Mouse (Mus musculus) hindbrain, embryonic 11.5 days (tissue): ENCODE measurements around the gene Gpr162. TPM values are rescaled to one million over a fixed set of nuclear protein-coding genes. Genes with fewer than 3 reads are reported as not detected.

ENCODE experiments used
- ATAC-seq: fragments of 200-750 bp; cut with Nextera tagmentation; 2 replicates; pipeline ENCODE4 v1.8.0; 2017; ENCODE audit warnings: mild to moderate bottlenecking, moderate TSS enrichment, moderate library complexity; ENCODE audit not compliant: low FRiP score
- DNase-seq: peaks from one replicate; pipeline ENCODE4 v3.0.0-alpha.2; 2015; ENCODE audit warnings: low spot score
- H3K27ac ChIP-seq: fragments of 300-500 bp; sonication (generic); 2 replicates; pipeline ENCODE4 v1.5.1; 2014; ENCODE audit warnings: mild to moderate bottlenecking, low read depth, low read length
- H3K27me3 ChIP-seq: fragments of 300-500 bp; sonication (generic); 2 replicates; pipeline ENCODE4 v1.6.1; 2014; ENCODE audit warnings: mild to moderate bottlenecking, low read length, moderate library complexity, mixed read lengths; ENCODE audit not compliant: control insufficient read depth, insufficient read depth
- H3K36me3 ChIP-seq: fragments of 300-500 bp; sonication (generic); 2 replicates; pipeline ENCODE4 v1.6.1; 2014; ENCODE audit warnings: mild to moderate bottlenecking, low read length, moderate library complexity, mixed read lengths; ENCODE audit not compliant: control insufficient read depth, insufficient read depth
- H3K4me1 ChIP-seq: fragments of 300-500 bp; sonication (generic); replicated peaks from 2 replicates; pipeline ENCODE4 v1.6.1; 2014; ENCODE audit warnings: low read length, mixed read lengths; ENCODE audit not compliant: control insufficient read depth, insufficient read depth
- H3K4me2 ChIP-seq: fragments of 300-500 bp; sonication (generic); replicated peaks from 2 replicates; pipeline ENCODE4 v1.6.1; 2014; ENCODE audit warnings: mild to moderate bottlenecking, low read depth, low read length
- H3K4me3 ChIP-seq: fragments of 300-500 bp; sonication (generic); 2 replicates; pipeline ENCODE4 v1.5.1; 2014; ENCODE audit warnings: low read depth, low read length
- H3K9ac ChIP-seq: fragments of 300-500 bp; sonication (generic); 2 replicates; pipeline ENCODE4 v1.6.1; 2014; ENCODE audit warnings: low read depth, low read length
- H3K9me3 ChIP-seq: fragments of 300-500 bp; sonication (generic); 2 replicates; pipeline ENCODE4 v1.6.1; 2016; ENCODE audit warnings: low read length; ENCODE audit not compliant: control insufficient read depth
- WGBS: fragments of 180-500 bp; shearing (Covaris S2); extraction: QIAGEN DNeasy Blood & Tissue Kit; methylation state at CpG from one replicate; pipeline ENCODE4 v1.1.7; 2014; 5-methylcytosine and 5-hydroxymethylcytosine counted together
- polyA plus RNA-seq: library from polyadenylated mRNA; unstranded; fragments of >200 nt; fragmentation: Nextera tagmentation; extraction: Ambion mirVana; gene quantifications from 2 replicates; pipeline ENCODE4 v1.2.1, GENCODE M21; 2014

The Gpr162 gene
- polyA plus RNA-seq, 1 experiment from 2014 or later: 1.9 TPM

- WGBS: 90% methylated on average over 9 of the region's 9 CpGs
- Histone ChIP-seq H3K4me1 (no peaks in the 10 kb centered on the region), H3K36me3 (no peaks in the 10 kb centered on the region), H3K9ac (no peak within 1 kb of the TSS), H3K9me3 (no peaks in the 10 kb centered on the region), H3K27me3 (no peaks in the 10 kb centered on the region), H3K27ac (no peak within 1 kb of the TSS), H3K4me3 (no peak within 1 kb of the TSS), H3K4me2 (no peak within 1 kb of the TSS)
- ATAC-seq (no peak), DNase-seq (no peak)
These were observed 24.2 kb upstream of the Gpr162 start, which contains the start of gene Cd4 for GRCm38 (mm10) chr6:124887986-124888385. TSS of gene Cd4 (minus strand) at chr6:124888221.

DNA sequence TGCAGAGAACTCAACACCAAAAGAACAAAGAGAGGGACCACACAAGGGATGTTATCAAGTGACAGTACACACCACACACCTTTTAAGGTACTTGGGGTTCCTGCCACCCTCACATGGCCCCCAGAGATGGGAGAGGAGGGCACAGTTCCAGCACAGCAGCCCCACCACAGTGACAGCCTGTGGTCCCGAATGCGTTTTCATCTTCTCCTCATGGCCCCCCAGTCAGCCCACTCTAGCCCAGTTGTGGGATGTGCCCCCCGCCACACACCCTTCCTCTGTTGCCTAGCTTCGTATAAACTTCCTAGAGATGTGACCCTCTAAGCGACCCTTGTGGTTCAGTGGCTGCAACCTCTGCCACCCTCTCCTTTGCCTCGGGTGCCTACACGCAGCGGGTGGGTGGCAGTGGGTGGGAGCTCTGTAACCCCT, 22.2 kb upstream of the Gpr162 start:
- no peaks in the 10 kb centered on the region for H3K9me3 ChIP-seq
- no peak overlapping the region for H3K4me3 ChIP-seq
- DNase-seq (no peak), ATAC-seq (no peak)
- WGBS: 87% methylated on average over 8 of the region's 8 CpGs
- H3K27ac ChIP-seq: no peak overlapping the region
- H3K4me2 ChIP-seq: no peak overlapping the region
- no peaks in the 10 kb centered on the region for H3K27me3 ChIP-seq
- no peaks in the 10 kb centered on the region for H3K4me1 ChIP-seq
- H3K36me3 ChIP-seq: no peaks in the 10 kb centered on the region
- no peak overlapping the region for H3K9ac ChIP-seq

GRCm38 (mm10) chr6:124884714-124885500, 21.1 kb upstream of the Gpr162 start:
- no peak overlapping the region for H3K4me2 ChIP-seq
- no peaks in the 10 kb centered on the region for H3K27me3 ChIP-seq
- WGBS: 75% methylated on average over 10 of the region's 10 CpGs
- no peak overlapping the region for H3K9ac ChIP-seq
- no peak overlapping the region for H3K4me3 ChIP-seq
- H3K9me3 ChIP-seq: no peaks in the 10 kb centered on the region
- no peaks in the 10 kb centered on the region for H3K36me3 ChIP-seq
- no peak for DNase-seq
- no peak overlapping the region for H3K27ac ChIP-seq
- H3K4me1 ChIP-seq: no peaks in the 10 kb centered on the region
- no peak for ATAC-seq

DNA sequence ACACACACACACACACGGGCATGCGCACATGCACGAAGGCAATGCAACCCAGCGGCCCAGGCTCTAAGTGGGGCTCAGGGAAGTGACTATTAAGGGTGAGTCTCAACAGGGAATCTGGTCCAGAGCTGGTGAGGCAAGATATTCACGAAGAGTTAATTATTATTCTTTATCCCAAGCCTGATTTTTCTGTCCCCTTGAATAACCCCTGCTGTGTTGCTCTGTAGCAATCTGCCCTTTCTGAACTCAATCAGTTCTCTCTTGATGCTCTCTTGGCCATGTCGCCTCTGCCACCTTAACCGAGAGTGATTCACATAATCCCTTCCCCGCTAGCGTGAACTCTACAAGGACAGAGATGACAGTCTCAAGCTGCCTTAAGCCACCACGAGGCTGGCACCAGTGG, 19.6 kb upstream of the Gpr162 start:
- Histone ChIP-seq H3K4me3 (no peak overlapping the region), H3K36me3 (no peaks in the 10 kb centered on the region), H3K4me1 (no peaks in the 10 kb centered on the region), H3K27me3 (no peaks in the 10 kb centered on the region), H3K9ac (no peak overlapping the region), H3K4me2 (no peak overlapping the region), H3K27ac (no peak overlapping the region), H3K9me3 (no peaks in the 10 kb centered on the region)
- no peak for ATAC-seq
- DNase-seq: no peak
- 80% methylated on average over 10 of the region's 10 CpGs for WGBS

- Histone ChIP-seq H3K9ac (no peak overlapping the region), H3K4me1 (no peaks in the 10 kb centered on the region), H3K27me3 (no peaks in the 10 kb centered on the region), H3K27ac (no peak overlapping the region), H3K4me2 (no peak overlapping the region), H3K4me3 (no peak overlapping the region), H3K9me3 (no peaks in the 10 kb centered on the region), H3K36me3 (no peaks in the 10 kb centered on the region)
- 96% methylated on average over 9 of the region's 9 CpGs for WGBS
- ATAC-seq (no peak), DNase-seq (no peak)
These were observed 18.0 kb upstream of the Gpr162 start for GRCm38 (mm10) chr6:124881821-124882220.

- Histone ChIP-seq H3K9ac (no peak overlapping the region), H3K9me3 (no peaks in the 10 kb centered on the region), H3K27ac (no peak overlapping the region), H3K4me3 (no peak overlapping the region), H3K4me2 (no peak overlapping the region), H3K36me3 (no peaks in the 10 kb centered on the region), H3K27me3 (no peaks in the 10 kb centered on the region), H3K4me1 (no peaks in the 10 kb centered on the region)
- no peak for ATAC-seq
- no peak for DNase-seq
- 45% methylated on average over 6 of the region's 6 CpGs for WGBS
These were observed 15.6 kb upstream of the Gpr162 start for GRCm38 (mm10) chr6:124879390-124879789.

DNA sequence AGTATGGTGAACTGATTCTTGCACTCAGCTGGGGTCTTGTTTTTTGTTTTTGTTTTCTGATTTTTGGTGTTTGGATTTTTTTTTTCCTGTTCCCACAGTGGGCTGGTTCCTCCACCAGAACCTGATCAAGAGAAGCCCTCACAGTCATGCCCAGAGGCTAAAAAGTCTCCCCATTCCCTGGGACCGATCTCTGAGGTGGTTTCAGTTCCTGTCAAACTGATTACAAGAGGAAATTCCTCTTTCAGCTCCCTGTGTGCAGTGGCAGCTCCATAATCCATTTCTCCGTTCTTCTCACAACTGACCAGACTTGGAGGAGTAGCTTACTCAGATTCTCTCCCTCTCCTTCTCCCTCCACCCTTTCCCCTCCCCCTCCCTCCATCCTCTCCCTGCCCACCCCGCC, 10.6 kb upstream of the Gpr162 start:
- H3K9ac ChIP-seq: no peak overlapping the region
- H3K36me3 ChIP-seq: no peaks in the 10 kb centered on the region
- 76% methylated on average over 2 of the region's 3 CpGs for WGBS
- H3K4me1 ChIP-seq: no peaks in the 10 kb centered on the region
- DNase-seq (no peak), ATAC-seq (no peak)
- H3K4me2 ChIP-seq: no peak overlapping the region
- no peak overlapping the region for H3K4me3 ChIP-seq
- H3K27ac ChIP-seq: no peak overlapping the region
- H3K9me3 ChIP-seq: no peaks in the 10 kb centered on the region
- no peaks in the 10 kb centered on the region for H3K27me3 ChIP-seq

DNA sequence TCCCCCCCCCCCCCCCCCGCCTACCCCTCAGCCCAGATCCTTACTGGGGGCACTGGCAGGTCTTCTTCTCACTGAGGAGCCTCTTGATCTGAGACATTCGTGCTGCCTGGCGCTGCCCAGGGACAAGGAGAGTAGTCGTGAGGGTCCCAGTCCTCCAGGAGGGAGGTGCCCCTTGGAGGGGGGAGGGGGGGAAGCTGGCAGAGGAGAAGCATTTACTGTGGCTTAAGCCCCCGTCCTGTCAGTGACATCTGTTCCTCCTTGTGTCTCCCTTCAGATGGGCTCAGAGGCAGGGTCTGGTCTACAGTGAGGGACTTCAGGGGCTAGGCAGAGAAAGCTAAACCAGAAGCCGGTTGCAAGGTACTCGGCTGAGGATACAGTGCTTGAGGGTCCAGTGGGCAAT, 2.8 kb upstream of the Gpr162 start:
- Histone ChIP-seq H3K36me3 (no peaks in the 10 kb centered on the region), H3K9ac (no peak overlapping the region), H3K27ac (no peak overlapping the region), H3K4me2 (no peak overlapping the region), H3K4me1 (peaks cover 18% of the 10 kb centered on the region), H3K27me3 (no peaks in the 10 kb centered on the region), H3K9me3 (no peaks in the 10 kb centered on the region), H3K4me3 (no peak overlapping the region)
- DNase-seq (no peak), ATAC-seq (no peak)
- 60% methylated on average over 6 of the region's 7 CpGs for WGBS

DNA sequence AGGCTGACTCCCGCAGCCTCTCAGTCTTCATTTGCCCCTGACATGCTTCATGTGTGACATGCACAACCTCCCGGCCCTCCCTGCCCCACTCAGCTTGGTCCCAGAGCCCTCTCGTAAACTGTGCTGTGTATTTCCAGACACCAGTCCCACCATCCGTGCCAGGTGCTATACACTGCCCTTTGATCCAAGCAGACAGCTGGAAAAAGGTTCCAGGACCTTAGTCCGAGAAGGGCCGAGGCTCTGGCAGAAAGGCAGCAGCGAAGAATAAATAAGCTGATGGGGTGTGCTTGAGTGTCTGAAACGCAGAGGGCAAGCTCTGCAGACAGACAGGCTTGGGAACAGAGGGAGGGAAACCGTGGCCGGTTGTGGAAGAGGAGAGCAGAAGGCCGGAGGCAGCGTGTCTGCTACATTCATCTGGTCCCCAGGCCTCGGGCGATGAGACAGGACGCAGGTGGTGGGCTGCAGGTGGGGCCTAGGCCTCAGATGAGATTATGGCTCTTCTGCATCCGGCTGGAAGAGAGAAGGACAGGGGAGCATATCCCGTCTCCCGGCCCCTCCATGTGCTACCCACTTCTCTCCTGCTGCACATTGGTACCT, 2.1 kb upstream of the Gpr162 start:
- H3K27ac ChIP-seq: no peak overlapping the region
- H3K36me3 ChIP-seq: no peaks in the 10 kb centered on the region
- H3K4me1 ChIP-seq: peaks cover 21% of the 10 kb centered on the region
- ATAC-seq (no peak), DNase-seq (no peak)
- H3K9ac ChIP-seq: no peak overlapping the region
- no peak overlapping the region for H3K4me2 ChIP-seq
- no peak overlapping the region for H3K4me3 ChIP-seq
- no peaks in the 10 kb centered on the region for H3K27me3 ChIP-seq
- 63% methylated on average over 17 of the region's 18 CpGs for WGBS
- no peaks in the 10 kb centered on the region for H3K9me3 ChIP-seq
